Mouse (Mus musculus) liver, embryonic 15.5 days (tissue): ENCODE measurements around the gene Tcap. TPM values are rescaled to one million over a fixed set of nuclear protein-coding genes. Genes with fewer than 3 reads are reported as not detected.

Source experiments
- ATAC-seq: fragments of 200-750 bp; cut with Nextera tagmentation; 2 replicates; pipeline ENCODE4 v1.8.0; 2017; ENCODE audit warnings: moderate number of reproducible peaks, mild to moderate bottlenecking, moderate library complexity; ENCODE audit not compliant: insufficient read depth
- H3K27ac ChIP-seq: fragments of 300-500 bp; sonication (generic); replicated peaks from 2 replicates; pipeline ENCODE4 v1.5.1; 2015; ENCODE audit warnings: mild to moderate bottlenecking, inconsistent platforms
- H3K27me3 ChIP-seq: fragments of 300-500 bp; sonication (generic); 2 replicates; pipeline ENCODE4 v1.6.1; 2015; ENCODE audit warnings: mild to moderate bottlenecking, inconsistent platforms
- H3K36me3 ChIP-seq: fragments of 300-500 bp; sonication (generic); replicated peaks from 2 replicates; pipeline ENCODE4 v1.6.1; 2015; ENCODE audit warnings: moderate library complexity, mild to moderate bottlenecking, inconsistent platforms
- H3K4me1 ChIP-seq: fragments of 300-500 bp; sonication (generic); replicated peaks from 2 replicates; pipeline ENCODE4 v1.6.1; 2015; ENCODE audit warnings: inconsistent platforms
- H3K4me2 ChIP-seq: fragments of 300-500 bp; sonication (generic); 2 replicates; pipeline ENCODE4 v1.6.1; 2015; ENCODE audit warnings: moderate library complexity, mild to moderate bottlenecking, inconsistent platforms
- H3K4me3 ChIP-seq: fragments of 300-500 bp; sonication (generic); replicated peaks from 2 replicates; pipeline ENCODE4 v1.5.1; 2015; ENCODE audit warnings: mild to moderate bottlenecking, inconsistent platforms
- H3K9ac ChIP-seq: fragments of 300-500 bp; sonication (generic); 2 replicates; pipeline ENCODE4 v1.6.1; 2015; ENCODE audit warnings: moderate library complexity, mild to moderate bottlenecking, inconsistent platforms
- H3K9me3 ChIP-seq: fragments of 300-500 bp; sonication (generic); replicated peaks from 2 replicates; pipeline ENCODE4 v1.6.1; 2016; ENCODE audit warnings: inconsistent platforms
- WGBS: fragments of 180-500 bp; shearing (Covaris S2); methylation state at CpG from one replicate; pipeline ENCODE4 v1.1.7; 2015; ENCODE audit warnings: mixed read lengths; ENCODE audit not compliant: insufficient replicate concordance; 5-methylcytosine and 5-hydroxymethylcytosine counted together
- polyA plus RNA-seq: library from polyadenylated mRNA; unstranded; fragments of >200 nt; fragmentation: Nextera tagmentation; extraction: Ambion mirVana; gene quantifications from 2 replicates; pipeline ENCODE4 v1.2.1, GENCODE M21; 2015

The Tcap gene
- polyA plus RNA-seq, 1 experiment from 2014 or later = 1.7 TPM

GRCm38 (mm10) chr11:98414162-98414561, 30.6 kb downstream of the Tcap start:
- no peak for ATAC-seq
- Histone ChIP-seq H3K4me2 (no peak overlapping the region), H3K9me3 (no peaks in the 10 kb centered on the region), H3K4me3 (no peak overlapping the region), H3K27ac (no peak overlapping the region), H3K4me1 (peaks cover 9% of the 10 kb centered on the region; the same call in 1 of the 2 replicates), H3K36me3 (no peaks in the 10 kb centered on the region), H3K27me3 (peaks cover 75% of the 10 kb centered on the region), H3K9ac (no peak overlapping the region)
- WGBS = 30% methylated on average over 2 of the region's 2 CpGs

- 23% methylated on average over 1 of the region's 1 CpGs for WGBS
- Histone ChIP-seq H3K4me2 (no peak overlapping the region), H3K4me1 (0 out of 2 replicates have a peak, but pooled peaks cover 6% of the 10 kb centered on the region), H3K27ac (no peak overlapping the region), H3K9ac (no peak overlapping the region), H3K27me3 (peaks cover 46% of the 10 kb centered on the region), H3K4me3 (no peak overlapping the region), H3K9me3 (no peaks in the 10 kb centered on the region), H3K36me3 (no peaks in the 10 kb centered on the region)
- no peak for ATAC-seq
Measured at GRCm38 (mm10) chr11:98417074-98417473, 33.5 kb downstream of the Tcap start.

GRCm38 (mm10) chr11:98418273-98418672, 34.7 kb downstream of the Tcap start:
- no peak for ATAC-seq
- Histone ChIP-seq H3K4me2 (no peak overlapping the region), H3K27me3 (peaks cover 34% of the 10 kb centered on the region), H3K36me3 (no peaks in the 10 kb centered on the region), H3K4me1 (no peaks in the 10 kb centered on the region), H3K27ac (no peak overlapping the region), H3K9me3 (no peaks in the 10 kb centered on the region), H3K9ac (no peak overlapping the region), H3K4me3 (no peak overlapping the region)
- 58% methylated on average over 6 of the region's 6 CpGs for WGBS

GRCm38 (mm10) chr11:98418939-98419547, 35.4 kb downstream of the Tcap start:
- WGBS = 61% methylated on average over 10 of the region's 10 CpGs
- H3K4me2 ChIP-seq = no peak overlapping the region

GRCm38 (mm10) chr11:98426592-98426991, 43.0 kb downstream of the Tcap start:
- no peaks in the 10 kb centered on the region for H3K4me1 ChIP-seq
- H3K27ac ChIP-seq = no peak overlapping the region
- H3K9ac ChIP-seq = no peak overlapping the region
- H3K36me3 ChIP-seq = no peaks in the 10 kb centered on the region
- no peak for ATAC-seq
- no peak overlapping the region for H3K4me3 ChIP-seq
- H3K9me3 ChIP-seq = no peaks in the 10 kb centered on the region
- H3K4me2 ChIP-seq = no peak overlapping the region
- 74% methylated on average over 7 of the region's 7 CpGs for WGBS
- no peaks in the 10 kb centered on the region for H3K27me3 ChIP-seq

More at GRCm38 (mm10) chr11:98418939-98419547, 35.4 kb downstream of the Tcap start:
- Histone ChIP-seq H3K4me1 (no peaks in the 10 kb centered on the region), H3K4me3 (no peak overlapping the region), H3K9me3 (no peaks in the 10 kb centered on the region), H3K27me3 (peaks cover 27% of the 10 kb centered on the region), H3K27ac (no peak overlapping the region), H3K36me3 (no peaks in the 10 kb centered on the region), H3K9ac (no peak overlapping the region)
- no peak for ATAC-seq

- H3K4me1 ChIP-seq = no peaks in the 10 kb centered on the region
- H3K9ac ChIP-seq = no peak overlapping the region
- no peaks in the 10 kb centered on the region for H3K9me3 ChIP-seq
- H3K27me3 ChIP-seq = no peaks in the 10 kb centered on the region
- H3K4me3 ChIP-seq = no peak overlapping the region
- ATAC-seq = no peak
- no peak overlapping the region for H3K4me2 ChIP-seq
- no peak overlapping the region for H3K27ac ChIP-seq
- no peaks in the 10 kb centered on the region for H3K36me3 ChIP-seq
- 71% methylated on average over 5 of the region's 5 CpGs for WGBS
Measured at GRCm38 (mm10) chr11:98428436-98428835, 44.8 kb downstream of the Tcap start.

GRCm38 (mm10) chr11:98431743-98432502, 48.3 kb downstream of the Tcap start:
- H3K36me3 ChIP-seq = no peaks in the 10 kb centered on the region
- no peak overlapping the region for H3K27ac ChIP-seq
- H3K4me3 ChIP-seq = no peak overlapping the region
- ATAC-seq = no peak
- no peak overlapping the region for H3K9ac ChIP-seq
- no peaks in the 10 kb centered on the region for H3K27me3 ChIP-seq
- whole genome bisulfite sequencing = 50% methylated on average over 9 of the region's 9 CpGs
- H3K4me1 ChIP-seq = no peaks in the 10 kb centered on the region
- H3K4me2 ChIP-seq = no peak overlapping the region
- H3K9me3 ChIP-seq = no peaks in the 10 kb centered on the region

Other genes with a start within 250 kb of the Tcap start
- 6.5 and 6.9 TPM in 2 replicates for gene Fbxl20, start 233.4 kb upstream of the Tcap start, polyA plus RNA-seq
- gene Med1, start 190.5 kb upstream of the Tcap start, polyA plus RNA-seq = 21.1 and 21.3 TPM in 2 replicates
- gene Cdk12, start 180.8 kb upstream of the Tcap start, polyA plus RNA-seq = 5.3 and 5.7 TPM in 2 replicates
- not detected in 2 replicates for gene Neurod2, start 54.2 kb upstream of the Tcap start, polyA plus RNA-seq
- 0.59 and 0.93 TPM in 2 replicates for gene Ppp1r1b, start 35.4 kb upstream of the Tcap start, polyA plus RNA-seq
- gene Stard3, start 25.4 kb upstream of the Tcap start, polyA plus RNA-seq = 16.4 and 19.6 TPM in 2 replicates
- gene Pnmt, start 2.6 kb downstream of the Tcap start, polyA plus RNA-seq = not detected in 2 replicates
- gene Pgap3, start 16.7 kb downstream of the Tcap start, polyA plus RNA-seq = 3.3 and 3.5 TPM in 2 replicates
- 2.0 and 2.3 TPM in 2 replicates for gene Erbb2, start 28.7 kb downstream of the Tcap start, polyA plus RNA-seq
- gene Mien1, start 55.2 kb downstream of the Tcap start, polyA plus RNA-seq = 57.2 TPM in 2 replicates
- gene Grb7, start 62.6 kb downstream of the Tcap start, polyA plus RNA-seq = 25.5 and 32.0 TPM in 2 replicates
- gene Ikzf3, start 162.2 kb downstream of the Tcap start, polyA plus RNA-seq = 0.10 and 0.13 TPM in 2 replicates
- 0.62 and 0.79 TPM in 2 replicates for gene Zpbp2, start 167.3 kb downstream of the Tcap start, polyA plus RNA-seq
- 40.6 and 45.4 TPM in 2 replicates for gene Ormdl3, start 203.6 kb downstream of the Tcap start, polyA plus RNA-seq
- not detected in 2 replicates for gene Lrrc3c, start 214.5 kb downstream of the Tcap start, polyA plus RNA-seq
- 0.38 and 0.44 TPM in 2 replicates for gene Gm12355, start 241.8 kb downstream of the Tcap start, polyA plus RNA-seq
- gene Gsdma3, start 242.5 kb downstream of the Tcap start, polyA plus RNA-seq = not detected in 2 replicates